39 mouse cellular contexts compared by ENCODE assay signal in genomic region chr5:139402106-139402505, GRCm38 (mm10). TPM values are rescaled to one million over a fixed set of nuclear protein-coding genes. Genes with fewer than 3 reads are reported as not detected.
"Had no signal": no experiment of that assay in that cellular context is flagged by ENCODE, and none has a peak within 500 bp of the region (broad histone marks: within the 10 kb centered on the region; RNA-seq: fewer than 3 reads in every experiment).

No protein-coding gene starts in this region.

- H3K9ac ChIP-seq: forebrain, postnatal 0 days; heart, embryonic 13.5 days; heart, embryonic 15.5 days; hindbrain, embryonic 13.5 days; hindbrain, embryonic 15.5 days; kidney, embryonic 15.5 days; limb, embryonic 13.5 days; limb, embryonic 15.5 days; liver, embryonic 12.5 days had no signal

- ATAC-seq: forebrain, postnatal 0 days; hindbrain, postnatal 0 days; intestine, embryonic 16.5 days; liver, embryonic 12.5 days had no signal

- H3K4me3 ChIP-seq: heart, adult 2 months; heart, embryonic 13.5 days; heart, embryonic 15.5 days; hindbrain, embryonic 13.5 days; hindbrain, embryonic 15.5 days; kidney, embryonic 15.5 days; limb, embryonic 13.5 days; limb, embryonic 15.5 days; liver, embryonic 12.5 days had no signal

- H3K9me3 ChIP-seq: heart, embryonic 13.5 days; heart, embryonic 15.5 days; hindbrain, embryonic 13.5 days; hindbrain, embryonic 15.5 days; kidney, embryonic 15.5 days; limb, embryonic 13.5 days; limb, embryonic 15.5 days; liver, embryonic 12.5 days had no signal

- H3K27ac ChIP-seq: heart, adult 2 months; heart, embryonic 13.5 days; heart, embryonic 15.5 days; hindbrain, embryonic 13.5 days; hindbrain, embryonic 15.5 days; hindbrain, postnatal 0 days; kidney, embryonic 15.5 days; kidney, postnatal 0 days; limb, embryonic 13.5 days; limb, embryonic 15.5 days; liver, embryonic 12.5 days had no signal

- DNase-seq: forebrain, postnatal 0 days; gastrocnemius, postnatal 14 days; gastrocnemius, postnatal 36 days; heart, adult 2 months; heart, postnatal 14 days; heart, postnatal 36 days; kidney, adult 11 months; kidney, adult 2 months; kidney, adult 9 months; kidney, postnatal 14 days; kidney, postnatal 36 days; layer of hippocampus, postnatal 36 days; left cerebral cortex, postnatal 4 days had no signal

- H3K4me2 ChIP-seq: heart, embryonic 11.5 days; heart, embryonic 13.5 days; heart, embryonic 15.5 days; hindbrain, embryonic 13.5 days; hindbrain, embryonic 15.5 days; kidney, embryonic 15.5 days; limb, embryonic 13.5 days; limb, embryonic 15.5 days; liver, embryonic 12.5 days had no signal

- H3K36me3 ChIP-seq: heart, embryonic 13.5 days; heart, embryonic 15.5 days; hindbrain, embryonic 13.5 days; hindbrain, embryonic 15.5 days; kidney, embryonic 15.5 days; limb, embryonic 13.5 days; limb, embryonic 15.5 days; liver, embryonic 12.5 days had no signal

- H3K27me3 ChIP-seq: heart, embryonic 15.5 days; hindbrain, embryonic 13.5 days; hindbrain, embryonic 15.5 days; kidney, embryonic 15.5 days; limb, embryonic 13.5 days; limb, embryonic 15.5 days; liver, embryonic 12.5 days had no signal

RNA-seq across cellular contexts. Expression of gene C130050O18Rik, which starts 3.0 kb away (rescaled TPM):
- total RNA-seq: forebrain, postnatal 0 days; hindbrain, postnatal 0 days; left cerebral cortex, postnatal 4 days had no signal

RNA-seq across cellular contexts. Expression of gene Gper1, which starts 20.8 kb away (rescaled TPM):
- total RNA-seq: hematopoietic stem cell, adult 5-6 weeks; liver, adult 2 months had no signal

RNA-seq across cellular contexts. Expression of gene Cyp2w1, which starts 49.7 kb away (rescaled TPM):
- total RNA-seq: forebrain, postnatal 0 days; gastrocnemius, adult 18-20 months; gastrocnemius, adult 8-10 months; gastrocnemius, postnatal 14 days; gastrocnemius, postnatal 36 days; heart, adult 2 months; heart, postnatal 14 days; heart, postnatal 36 days; hematopoietic stem cell, adult 5-6 weeks; hindbrain, postnatal 0 days; layer of hippocampus, adult 18-20 months; layer of hippocampus, postnatal 10 days; layer of hippocampus, postnatal 36 days; left cerebral cortex, adult 8-10 months; left cerebral cortex, postnatal 10 days; left cerebral cortex, postnatal 25 days; left cerebral cortex, postnatal 4 days; liver, adult 2 months had no signal
- polyA plus RNA-seq: forebrain, postnatal 0 days; frontal cortex, adult 2 months; gonadal fat pad, adult 2 months; heart, adult 2 months; heart, embryonic 11.5 days; heart, embryonic 13.5 days; heart, embryonic 15.5 days; heart, postnatal 0 days; hindbrain, embryonic 11.5 days; hindbrain, embryonic 13.5 days; hindbrain, embryonic 15.5 days; hindbrain, postnatal 0 days; kidney, adult 2 months; kidney, postnatal 0 days; limb, embryonic 11.5 days; liver, adult 2 months; liver, embryonic 12.5 days had no signal
